Mouse (Mus musculus): ENCODE measurements around the gene Telo2.
A peak's percentile ranks its signal among the peaks of the same experiment; 100 is the strongest.
"Not testable (repeated sequence)": the region's sequence is repeated elsewhere in the genome, so short reads cannot be mapped to it uniquely, and the experiment has no call there.

Telo2 gene

GRCm38 (mm10) chr17:25115664-25116432 lies at the start of gene Telo2:
TSS of gene Telo2 (minus strand) at chr17:25115967.
- peak; percentile 94 for DNase-seq

- DNase-seq, result no peak
Observed at GRCm38 (mm10) chr17:25164770-25165169, 49.0 kb upstream of the Telo2 start.

- no peak for DNase-seq
Observed at GRCm38 (mm10) chr17:25163387-25163786, 47.6 kb upstream of the Telo2 start.

- no peak for DNase-seq
Observed at GRCm38 (mm10) chr17:25162161-25162560, 46.4 kb upstream of the Telo2 start, which contains the start of gene Ccdc154. TSS of gene Ccdc154 (plus strand) at chr17:25162461.

GRCm38 (mm10) chr17:25139960-25140359 lies 24.2 kb upstream of the Telo2 start:
- DNase-seq, result no peak

GRCm38 (mm10) chr17:25138803-25139202 lies 23.0 kb upstream of the Telo2 start:
- no peak for DNase-seq

GRCm38 (mm10) chr17:25135622-25136021 lies 19.9 kb upstream of the Telo2 start:
- no peak for DNase-seq

GRCm38 (mm10) chr17:25133275-25133698 lies 17.5 kb upstream of the Telo2 start, which contains the start of gene Clcn7:
TSS of gene Clcn7 (plus strand) at chr17:25133391.
- DNase-seq, result peak; percentile 89

GRCm38 (mm10) chr17:25130060-25130459 lies 14.3 kb upstream of the Telo2 start:
- no peak for DNase-seq

- no peak for DNase-seq
Observed at GRCm38 (mm10) chr17:25127681-25128080, 11.9 kb upstream of the Telo2 start.

- DNase-seq, result no peak
Observed at GRCm38 (mm10) chr17:25127079-25127478, 11.3 kb upstream of the Telo2 start.

- DNase-seq, result not testable (repeated sequence)
Observed at GRCm38 (mm10) chr17:25125442-25126060, 9.8 kb upstream of the Telo2 start.

- DNase-seq, result peak; percentile 53
Observed at GRCm38 (mm10) chr17:25123979-25124378, 8.2 kb upstream of the Telo2 start.

GRCm38 (mm10) chr17:25120406-25120805 lies 4.6 kb upstream of the Telo2 start, which contains the start of gene Ptx4:
TSS of gene Ptx4 (plus strand) at chr17:25120760.
- no peak for DNase-seq

- peak; percentile 36 for DNase-seq
Observed at GRCm38 (mm10) chr17:25117263-25117662, 1.5 kb upstream of the Telo2 start.

GRCm38 (mm10) chr17:25114908-25115645 lies 690 bp downstream of the Telo2 start:
- no peak for DNase-seq

- no peak for DNase-seq
Observed at GRCm38 (mm10) chr17:25112423-25112810, 3.4 kb downstream of the Telo2 start.

- no peak for DNase-seq
Observed at GRCm38 (mm10) chr17:25111739-25112422, 3.9 kb downstream of the Telo2 start.

- DNase-seq, result no peak
Observed at GRCm38 (mm10) chr17:25111220-25111619, 4.5 kb downstream of the Telo2 start.

- DNase-seq, result no peak
Observed at GRCm38 (mm10) chr17:25110590-25110989, 5.2 kb downstream of the Telo2 start.

GRCm38 (mm10) chr17:25109578-25109977 lies 6.2 kb downstream of the Telo2 start:
- DNase-seq, result peak; percentile 9

GRCm38 (mm10) chr17:25107786-25108185 lies 8.0 kb downstream of the Telo2 start:
- no peak for DNase-seq

GRCm38 (mm10) chr17:25101338-25101737 lies 14.4 kb downstream of the Telo2 start:
- DNase-seq, result no peak
